Mouse (Mus musculus) ovary, postnatal 14 days (tissue): ENCODE results near the gene Abcb8.

Experiments
- DNase-seq: peaks from one replicate; pipeline ENCODE4 v3.0.0; 2022; ENCODE audit warnings: low spot score

Gene Abcb8

GRCm38 (mm10) chr5:24369767-24370166 is 23.7 kb upstream of the Abcb8 start:
- DNase-seq, result no peak

DNA sequence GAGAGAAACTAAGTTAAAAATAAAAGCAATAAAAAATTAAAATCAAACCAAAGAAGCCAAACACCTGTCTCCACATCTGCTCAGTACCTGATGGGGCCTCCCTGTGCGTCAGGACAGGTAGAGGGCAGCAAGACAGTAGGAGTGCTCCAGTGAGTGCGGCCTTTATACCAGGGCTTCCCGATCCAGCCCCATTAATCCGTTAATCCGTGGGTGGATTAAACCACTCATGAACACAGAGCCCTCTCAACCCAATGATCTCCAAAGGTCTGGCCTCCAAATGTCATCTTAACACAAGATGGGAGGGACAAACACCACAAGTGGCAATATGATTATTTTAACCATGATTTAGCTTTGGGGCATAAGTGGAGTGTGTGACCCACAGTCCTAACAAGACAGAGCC is 19.7 kb upstream of the Abcb8 start:
- DNase-seq, result no peak

GRCm38 (mm10) chr5:24374216-24374615 is 19.2 kb upstream of the Abcb8 start:
- no peak for DNase-seq

DNA sequence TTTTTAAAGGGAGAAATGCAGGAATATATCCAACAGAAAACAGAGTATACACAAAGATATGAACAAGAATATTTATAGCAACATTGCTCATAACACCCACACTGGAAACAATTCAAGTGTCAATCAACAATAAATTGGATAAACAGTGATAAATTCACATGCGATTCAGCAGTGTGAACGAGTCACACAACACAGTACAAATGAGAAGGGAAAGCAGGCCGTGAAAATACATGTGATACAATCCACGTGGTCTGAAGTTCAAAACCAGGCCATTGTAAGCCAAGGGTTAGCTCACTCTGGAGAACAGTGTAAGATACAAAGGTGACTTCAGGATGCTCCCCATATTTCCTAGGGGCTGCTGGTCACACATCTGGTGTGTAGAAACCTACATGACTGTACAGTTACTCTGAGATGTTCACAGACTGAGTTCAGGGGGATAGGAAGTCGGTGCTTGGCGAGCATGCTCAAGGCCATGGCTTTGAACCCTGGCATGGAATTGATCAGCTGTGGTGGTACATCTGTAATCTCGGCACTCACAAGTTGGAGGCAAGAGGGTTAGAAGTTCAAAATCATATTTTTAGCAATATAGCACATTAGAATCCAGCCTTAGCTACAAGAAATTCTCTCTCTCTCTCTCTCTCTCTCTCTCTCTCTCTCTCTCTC is 18.7 kb upstream of the Abcb8 start:
- no peak for DNase-seq

DNA sequence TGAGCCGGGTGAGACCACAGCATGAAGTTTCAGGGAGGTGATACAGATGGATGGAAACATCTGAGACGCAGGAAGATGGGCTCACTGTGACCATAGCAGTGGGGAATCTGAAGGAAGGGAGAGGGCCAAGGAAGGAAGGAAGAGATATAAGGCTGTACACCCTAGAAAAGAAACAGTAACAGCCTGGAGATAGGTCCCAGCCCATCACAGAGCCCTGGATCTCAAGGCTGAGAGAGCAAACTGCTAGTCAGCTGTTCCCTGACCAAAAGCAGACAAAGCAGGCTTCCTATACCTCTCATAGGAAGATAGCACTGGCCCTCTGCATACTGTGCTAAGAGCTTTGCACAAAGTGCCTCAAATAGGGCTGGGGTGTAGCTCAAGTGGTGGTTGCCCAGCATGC is 14.8 kb upstream of the Abcb8 start:
- DNase-seq, result no peak

GRCm38 (mm10) chr5:24379501-24379900 is 14.0 kb upstream of the Abcb8 start:
- DNase-seq, result no peak

- DNase-seq, result no peak
Observed at GRCm38 (mm10) chr5:24380499-24380898, 13.0 kb upstream of the Abcb8 start.

DNA sequence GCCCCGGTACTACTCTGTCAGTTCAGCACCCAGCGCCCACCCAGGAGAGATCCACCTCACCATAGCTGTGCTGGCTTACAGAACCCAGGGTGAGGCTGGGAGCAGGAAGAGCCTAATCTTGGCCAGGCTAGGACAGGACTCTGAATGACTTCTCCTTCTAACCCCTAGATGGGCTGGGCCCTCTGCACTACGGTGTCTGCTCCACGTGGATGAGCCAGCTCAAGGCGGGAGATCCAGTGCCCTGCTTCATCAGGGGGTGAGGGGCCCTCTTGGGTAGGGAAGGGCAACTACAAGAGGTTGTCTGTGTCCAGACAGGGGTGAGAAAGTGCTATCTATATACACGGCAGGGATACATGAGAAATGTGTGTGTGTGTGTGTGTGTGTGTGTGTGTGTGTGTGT is 12.0 kb upstream of the Abcb8 start:
- DNase-seq, result no peak

DNA sequence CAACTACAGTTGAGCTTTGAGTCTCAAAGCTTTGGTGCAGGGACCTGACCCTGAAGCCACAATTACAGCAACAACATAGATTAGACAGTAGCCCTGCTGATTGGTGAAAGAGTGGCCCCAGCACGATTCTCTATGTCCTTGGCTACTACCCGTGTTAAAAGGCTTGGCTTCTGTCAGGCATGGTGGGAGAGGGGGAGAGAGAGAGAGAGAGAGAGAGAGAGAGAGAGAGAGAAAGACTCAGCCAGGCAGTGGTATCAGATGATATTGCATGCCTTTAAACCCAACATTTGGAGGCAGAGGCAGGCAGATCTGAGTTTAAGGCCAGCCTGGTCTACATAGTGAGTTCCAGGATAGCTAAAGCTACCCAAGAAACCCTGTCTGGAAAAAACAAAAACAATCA is 11.5 kb upstream of the Abcb8 start:
- DNase-seq, result no peak

GRCm38 (mm10) chr5:24383026-24383859 is 10.2 kb upstream of the Abcb8 start:
- DNase-seq, result peak; percentile 77

DNA sequence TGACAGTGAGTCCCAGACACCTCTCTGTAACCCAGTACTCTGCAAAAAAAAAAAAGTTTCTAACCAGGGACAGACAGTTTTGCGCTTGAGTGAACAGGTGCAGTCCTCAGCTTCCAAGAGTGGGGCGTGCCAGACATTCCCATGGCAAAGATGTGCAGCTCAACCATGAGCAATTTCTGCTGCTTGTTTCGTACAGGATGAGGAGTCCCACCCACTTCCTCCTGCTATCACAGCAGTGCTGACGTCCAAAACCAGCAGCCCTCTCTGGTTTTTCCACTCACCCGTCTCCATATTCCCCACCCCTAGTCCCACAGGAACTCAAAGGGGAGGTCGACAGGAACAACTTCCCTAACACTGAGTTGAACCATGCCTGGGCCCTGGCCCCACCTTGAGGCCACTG is 9.1 kb upstream of the Abcb8 start:
- no peak for DNase-seq

- DNase-seq, result no peak
Observed at GRCm38 (mm10) chr5:24385374-24385773, 8.1 kb upstream of the Abcb8 start.

GRCm38 (mm10) chr5:24385887-24386550 is 7.4 kb upstream of the Abcb8 start:
- DNase-seq, result no peak

- no peak for DNase-seq
Observed at GRCm38 (mm10) chr5:24387264-24388241, 5.9 kb upstream of the Abcb8 start.

- DNase-seq, result no peak
Observed at GRCm38 (mm10) chr5:24388246-24388915, 5.1 kb upstream of the Abcb8 start.

DNA sequence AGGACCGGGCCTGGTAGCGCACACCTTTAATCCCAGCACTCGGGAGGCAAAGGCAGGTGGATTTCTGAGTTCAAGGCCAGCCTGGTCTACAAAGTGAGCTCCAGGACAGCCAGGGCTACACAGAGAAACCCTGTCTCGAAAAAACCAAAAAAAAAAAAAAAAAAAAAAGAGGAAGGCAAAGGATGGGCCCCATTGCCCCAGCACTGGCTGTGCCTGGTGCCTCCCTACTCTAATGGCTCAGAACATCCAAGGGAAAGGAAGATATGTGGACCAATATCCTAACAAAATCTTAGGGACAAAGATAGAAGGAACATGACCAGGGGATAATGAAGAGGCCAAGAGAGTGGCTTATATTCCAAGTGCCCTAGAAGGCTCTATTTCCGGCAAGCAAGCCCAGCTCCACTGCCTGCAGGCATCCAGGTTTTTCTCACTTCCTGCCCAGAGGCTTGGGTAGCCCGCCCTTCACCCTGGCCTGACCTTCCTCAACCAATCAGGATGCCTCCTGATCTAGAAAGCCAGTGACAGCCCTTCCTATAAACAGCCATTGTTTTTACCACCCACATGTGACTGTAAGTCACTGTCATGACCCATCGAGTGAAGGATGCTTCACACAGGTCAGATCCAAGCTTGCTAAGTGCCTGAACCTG is 4.3 kb upstream of the Abcb8 start:
- DNase-seq, result no peak

GRCm38 (mm10) chr5:24389658-24390020 is 3.8 kb upstream of the Abcb8 start:
- no peak for DNase-seq

DNA sequence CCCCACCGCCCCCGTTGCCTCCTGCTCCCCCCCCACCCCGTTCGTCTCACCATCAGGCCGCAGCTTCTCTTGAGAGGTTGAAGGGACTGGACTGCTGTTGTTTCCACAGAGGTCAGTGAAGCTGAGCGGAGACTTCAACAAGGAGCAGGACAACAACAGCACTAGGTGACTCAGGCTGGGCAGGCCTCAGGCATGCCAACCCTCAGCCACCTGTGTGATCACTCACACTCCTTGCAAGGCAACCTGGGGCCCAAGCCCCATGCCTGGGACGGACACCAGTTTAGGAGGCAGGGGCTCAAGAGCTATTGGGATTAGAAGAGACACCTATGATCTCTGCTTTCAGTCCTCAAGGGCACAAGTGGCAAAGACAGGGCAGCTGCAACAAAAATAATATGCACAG is 1.6 kb upstream of the Abcb8 start, which contains the start of gene Atg9b:
Atg9b (minus strand) TSS at position 280 of the 400 bp plus-strand sequence.
- DNase-seq, result no peak

DNA sequence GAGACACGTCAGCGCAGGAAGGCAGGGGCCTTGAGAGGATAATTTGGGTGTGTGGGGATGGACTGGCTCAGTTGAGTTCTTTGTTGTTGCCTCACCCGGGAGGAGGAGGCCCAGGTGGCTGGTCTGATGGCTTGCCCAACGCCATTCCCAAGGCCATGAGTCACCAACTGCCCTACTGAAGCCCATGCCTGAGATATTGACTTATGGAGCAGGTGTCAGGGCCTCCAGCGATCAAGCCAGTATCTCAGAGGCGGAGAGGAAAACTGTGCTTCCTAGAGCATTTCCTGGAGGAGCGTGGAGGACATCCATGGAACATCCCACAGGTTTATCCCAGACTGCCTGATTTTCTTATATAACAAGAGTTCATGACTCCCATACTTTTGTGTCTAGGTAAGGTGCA is 739 bp upstream of the Abcb8 start:
- DNase-seq, result no peak

DNA sequence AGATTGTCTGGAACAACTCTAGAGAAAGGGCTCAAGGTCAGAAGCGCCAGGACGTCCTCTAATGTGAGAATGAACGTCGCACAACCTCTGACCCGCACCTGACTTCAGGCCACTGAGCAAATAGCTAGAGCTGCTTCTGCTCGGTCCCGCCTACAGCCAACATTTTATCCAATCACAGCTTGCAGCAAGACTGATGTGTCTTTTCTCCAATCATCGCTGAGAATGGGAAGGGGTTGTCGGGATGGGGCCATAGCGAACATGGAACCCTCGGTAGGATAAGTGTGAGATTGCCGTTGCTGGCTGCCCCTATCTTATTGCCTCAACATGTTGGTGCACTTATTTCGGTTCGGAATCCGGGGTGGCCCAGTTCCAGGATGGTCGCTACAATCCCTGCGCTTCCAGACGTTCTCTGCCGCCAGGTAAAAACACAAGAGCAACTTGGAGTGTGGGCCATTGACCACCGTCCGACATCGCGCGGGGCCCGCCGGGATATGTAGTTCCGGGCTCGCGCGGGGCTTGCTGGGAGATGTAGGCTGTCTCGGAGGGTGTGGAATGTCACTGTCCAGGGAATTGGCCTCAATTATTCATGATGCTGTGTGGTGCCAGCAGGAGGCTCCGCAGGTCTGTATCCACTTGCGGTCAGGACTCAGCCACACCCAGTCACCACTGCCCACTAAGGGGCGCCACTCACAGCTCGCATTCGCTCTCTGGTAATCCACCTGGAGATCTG is 867 bp downstream of the Abcb8 start:
- DNase-seq, result peak; percentile 92
